Mouse (Mus musculus) frontal cortex, postnatal 25 days (tissue): Measurements from ENCODE around the gene Ctnnbl1.

Experiments used
- DNase-seq, 2 experiments: peaks; one replicate each; pipeline ENCODE4 v3.0.0; 2022; ENCODE audit warnings: low spot score in 2 of 2

Ctnnbl1 gene

GRCm38 (mm10) chr2:157736854-157737850, at the start of gene Ctnnbl1:
Gene Ctnnbl1, plus strand, starts transcription at chr2:157737401.
- peak; percentile 100 for DNase-seq

GRCm38 (mm10) chr2:157687506-157687905, 49.7 kb upstream of the Ctnnbl1 start:
- DNase-seq, result no peak

GRCm38 (mm10) chr2:157691266-157692105, 45.7 kb upstream of the Ctnnbl1 start:
- no peak for DNase-seq

- DNase-seq, result no peak
These were observed 44.8 kb upstream of the Ctnnbl1 start for GRCm38 (mm10) chr2:157692365-157692932.

- DNase-seq, result no peak
These were observed 43.6 kb upstream of the Ctnnbl1 start for GRCm38 (mm10) chr2:157693576-157693975.

- DNase-seq, result peak; percentile 5 to 21
These were observed 40.9 kb upstream of the Ctnnbl1 start for GRCm38 (mm10) chr2:157696297-157696731.

GRCm38 (mm10) chr2:157703155-157703554, 34.0 kb upstream of the Ctnnbl1 start:
- DNase-seq, result no peak

GRCm38 (mm10) chr2:157704991-157705776, 32.0 kb upstream of the Ctnnbl1 start:
- DNase-seq, result no peak

- no peak for DNase-seq
These were observed 31.4 kb upstream of the Ctnnbl1 start for GRCm38 (mm10) chr2:157705777-157706158.

GRCm38 (mm10) chr2:157707191-157707923, 29.8 kb upstream of the Ctnnbl1 start:
- DNase-seq, result no peak

GRCm38 (mm10) chr2:157712677-157713076, 24.5 kb upstream of the Ctnnbl1 start:
- no peak for DNase-seq

- DNase-seq, result no peak
These were observed 21.5 kb upstream of the Ctnnbl1 start for GRCm38 (mm10) chr2:157715586-157716191.

- DNase-seq, result no peak
These were observed 18.8 kb upstream of the Ctnnbl1 start for GRCm38 (mm10) chr2:157718441-157718840.

- no peak for DNase-seq
These were observed 13.2 kb upstream of the Ctnnbl1 start for GRCm38 (mm10) chr2:157723883-157724573.

GRCm38 (mm10) chr2:157724574-157724914, 12.7 kb upstream of the Ctnnbl1 start:
- DNase-seq, result no peak

- no peak for DNase-seq
These were observed 7.4 kb downstream of the Ctnnbl1 start for GRCm38 (mm10) chr2:157744619-157745018.

GRCm38 (mm10) chr2:157745735-157746134, 8.5 kb downstream of the Ctnnbl1 start:
- no peak for DNase-seq

- DNase-seq, result no peak
These were observed 9.4 kb downstream of the Ctnnbl1 start for GRCm38 (mm10) chr2:157746558-157746957.

- DNase-seq, result no peak
These were observed 10.8 kb downstream of the Ctnnbl1 start for GRCm38 (mm10) chr2:157747989-157748388.

GRCm38 (mm10) chr2:157750481-157750880, 13.3 kb downstream of the Ctnnbl1 start:
- DNase-seq, result no peak
